Mouse (Mus musculus) granulocyte monocyte progenitor cell, adult 5-6 weeks (primary cell): ENCODE measurements around the gene Vdr. TPM values are rescaled to one million over a fixed set of nuclear protein-coding genes. Genes with fewer than 3 reads are reported as not detected.

ENCODE experiments used
- ATAC-seq: replicated peaks from 2 replicates; pipeline ENCODE4 v1.8.0; 2016; ENCODE audit warnings: mild to moderate bottlenecking, moderate TSS enrichment, inconsistent platforms; ENCODE audit not compliant: poor library complexity, severe bottlenecking
- total RNA-seq, 2 experiments: library from RNA; stranded (forward) in 1 of 2; stranded (reverse) in 1 of 2; fragments of 200-712, 200-1000 nt in 1 of 2; fragments of >200 nt in 1 of 2; fragmentation: Nextera tagmentation in 1 of 2; gene quantifications; 2 replicates each; pipeline ENCODE4 v1.2.3; 2014 to 2017

Vdr gene
- total RNA-seq, 2 experiments from 2014 or later, result 2.5 to 25.6 TPM

DNA sequence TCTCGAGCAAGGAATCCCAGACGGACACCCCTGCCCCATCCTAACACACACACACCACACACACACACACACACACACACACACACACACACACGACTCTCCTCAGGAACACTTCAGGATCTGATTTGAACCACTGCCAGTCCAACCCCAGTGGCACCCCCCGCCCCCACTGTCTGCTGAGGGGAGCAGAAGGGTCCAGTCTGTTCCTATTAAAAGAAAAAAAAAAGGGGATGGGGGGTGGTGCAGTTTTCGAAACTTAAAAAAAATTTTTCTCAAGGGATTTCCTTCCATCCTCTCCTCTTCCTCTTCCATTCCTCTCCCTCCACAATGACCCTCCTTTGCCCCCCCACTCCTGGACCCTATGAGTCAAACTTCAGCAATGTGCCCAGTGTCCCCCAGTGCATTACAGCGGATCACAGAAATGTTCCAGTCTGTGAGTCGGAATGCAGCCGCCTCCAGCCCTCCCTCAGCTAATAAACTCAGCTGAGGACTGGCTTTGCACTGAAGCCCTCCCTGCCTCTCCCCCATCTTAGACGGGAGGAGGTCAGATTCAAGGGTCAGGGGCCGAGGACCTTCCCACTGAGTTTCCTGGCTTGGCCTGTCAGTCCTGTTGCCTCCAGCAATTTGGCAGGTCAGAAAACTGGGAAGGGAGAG lies 78.3 kb downstream of the Vdr start:
- ATAC-seq, result no peak

DNA sequence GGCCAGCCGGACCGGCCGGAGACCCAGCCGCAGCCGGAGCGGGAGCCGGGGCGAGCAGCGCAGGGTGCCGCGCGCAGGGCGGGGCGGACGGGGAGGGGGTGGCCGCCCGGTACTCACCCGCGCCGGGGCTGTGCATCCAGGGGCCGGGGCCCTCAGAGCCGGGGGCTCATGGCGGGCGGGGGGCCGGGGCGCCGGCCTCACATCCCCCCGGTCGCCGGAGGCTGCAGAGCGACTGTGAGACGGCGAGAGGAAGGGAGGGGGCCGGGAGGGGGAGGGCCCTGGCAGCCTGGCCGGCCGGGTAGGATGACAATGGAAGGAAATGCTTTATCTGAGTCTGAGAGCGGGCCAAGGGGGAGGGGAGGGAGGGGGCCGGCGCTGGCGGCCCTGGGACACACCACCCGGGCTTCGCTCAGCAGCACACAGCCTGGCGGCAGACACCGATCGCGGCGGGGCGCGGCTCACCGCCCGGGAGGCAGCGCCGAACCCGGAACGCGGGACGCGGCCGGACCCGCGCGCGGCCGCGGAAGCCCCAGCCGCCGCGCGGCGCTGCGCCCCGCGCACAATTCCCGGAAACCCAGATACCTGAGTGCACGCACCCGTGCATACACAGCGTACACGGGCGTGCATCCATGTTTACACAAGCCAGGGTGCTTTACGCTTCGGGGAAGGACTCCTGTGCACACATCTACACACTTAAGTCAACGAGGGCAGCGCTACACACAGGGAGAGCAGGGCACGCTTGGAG lies 79.0 kb downstream of the Vdr start:
- peak; percentile 23; the same call in 1 of the 2 replicates for ATAC-seq

DNA sequence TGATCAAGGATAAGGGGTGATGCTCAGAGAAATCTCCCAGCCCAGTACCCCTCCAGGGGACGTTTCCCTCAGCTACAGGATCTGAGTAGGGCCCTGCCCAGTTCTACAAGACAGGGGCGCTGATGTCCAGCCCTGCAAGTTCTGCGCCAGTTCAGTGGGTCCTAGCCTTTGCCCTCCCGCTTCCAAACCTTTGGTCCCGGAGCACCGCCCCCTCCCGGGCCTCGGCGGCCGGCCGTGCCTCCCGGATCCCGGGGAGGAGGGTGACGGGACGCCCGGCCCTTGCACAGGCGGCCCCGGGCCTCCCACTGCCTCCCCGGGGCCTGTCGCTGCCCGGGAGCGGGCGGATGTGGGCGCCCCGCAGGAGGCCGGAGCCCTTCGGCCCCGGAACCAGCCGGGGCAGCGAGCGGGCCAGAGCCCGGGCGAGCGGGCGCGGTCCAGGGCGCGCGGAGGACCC lies 79.6 kb downstream of the Vdr start:
- ATAC-seq, result no peak; the same call in 1 of the 2 replicates

DNA sequence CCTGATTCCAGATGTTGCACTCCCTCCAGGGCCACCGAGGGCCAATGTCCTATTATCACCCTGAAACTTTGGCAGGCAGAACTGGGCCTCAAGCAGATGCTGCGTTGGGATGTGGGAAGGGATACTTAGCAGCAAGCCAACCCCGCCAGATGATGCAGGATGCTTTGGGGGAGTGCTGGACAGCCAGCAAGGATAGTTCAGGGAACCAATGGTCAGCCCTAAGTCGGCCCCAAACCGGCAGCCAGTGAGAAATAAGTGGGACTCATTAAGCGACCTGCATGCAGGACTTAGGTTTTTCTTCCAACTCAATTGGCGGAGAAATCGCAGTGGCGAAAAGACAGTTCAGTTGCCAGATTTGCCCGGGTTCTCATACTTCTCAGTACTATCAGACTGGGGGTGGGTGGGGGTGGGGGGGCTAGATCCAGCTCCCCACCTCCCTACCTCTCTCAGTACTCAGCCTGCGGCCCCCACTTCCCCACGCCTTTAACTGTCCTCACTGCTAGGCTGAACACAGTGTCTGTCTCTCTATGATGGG lies 80.1 kb downstream of the Vdr start:
- no peak for ATAC-seq

DNA sequence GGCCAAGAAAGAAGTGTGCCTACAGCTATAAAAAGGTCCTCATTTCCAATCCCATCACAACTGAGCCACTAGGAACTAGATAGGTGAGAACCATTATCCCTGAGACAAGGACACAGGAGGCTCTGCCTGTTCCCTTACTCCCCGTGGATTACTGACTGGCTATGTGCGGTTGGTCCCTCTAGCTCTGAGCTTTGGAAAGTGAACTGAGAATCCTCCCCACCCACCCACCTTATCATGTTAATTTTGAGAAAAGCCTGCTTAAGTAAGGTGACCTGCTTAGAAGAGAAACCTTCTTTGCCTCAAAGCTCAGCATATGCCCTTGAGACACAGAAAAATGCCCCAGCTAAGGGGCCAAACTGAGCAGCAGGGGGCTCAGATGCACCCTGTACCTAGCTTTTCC lies 81.0 kb downstream of the Vdr start:
- no peak for ATAC-seq

DNA sequence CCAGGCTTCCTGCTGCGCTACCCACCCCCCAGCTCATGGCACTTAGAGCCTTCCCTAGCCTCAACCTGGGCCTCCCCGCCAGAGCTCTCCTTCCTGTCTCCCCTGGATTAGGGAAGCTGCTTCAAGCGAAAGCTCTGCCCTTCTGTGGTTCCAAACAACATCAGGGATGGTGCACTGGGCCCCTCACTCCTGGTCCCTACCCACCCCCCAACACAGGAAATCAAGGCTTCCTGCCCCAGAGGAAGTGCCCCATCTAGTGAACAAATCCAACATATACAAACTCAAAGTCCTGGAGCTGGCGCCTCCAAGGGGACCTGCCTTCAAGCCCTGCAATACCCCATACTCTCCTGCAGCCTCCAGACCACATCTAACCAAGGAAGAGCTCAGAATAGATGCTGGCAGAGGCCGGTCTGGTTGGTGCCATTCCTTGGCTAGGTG lies 81.5 kb downstream of the Vdr start:
- peak; percentile 37 for ATAC-seq

DNA sequence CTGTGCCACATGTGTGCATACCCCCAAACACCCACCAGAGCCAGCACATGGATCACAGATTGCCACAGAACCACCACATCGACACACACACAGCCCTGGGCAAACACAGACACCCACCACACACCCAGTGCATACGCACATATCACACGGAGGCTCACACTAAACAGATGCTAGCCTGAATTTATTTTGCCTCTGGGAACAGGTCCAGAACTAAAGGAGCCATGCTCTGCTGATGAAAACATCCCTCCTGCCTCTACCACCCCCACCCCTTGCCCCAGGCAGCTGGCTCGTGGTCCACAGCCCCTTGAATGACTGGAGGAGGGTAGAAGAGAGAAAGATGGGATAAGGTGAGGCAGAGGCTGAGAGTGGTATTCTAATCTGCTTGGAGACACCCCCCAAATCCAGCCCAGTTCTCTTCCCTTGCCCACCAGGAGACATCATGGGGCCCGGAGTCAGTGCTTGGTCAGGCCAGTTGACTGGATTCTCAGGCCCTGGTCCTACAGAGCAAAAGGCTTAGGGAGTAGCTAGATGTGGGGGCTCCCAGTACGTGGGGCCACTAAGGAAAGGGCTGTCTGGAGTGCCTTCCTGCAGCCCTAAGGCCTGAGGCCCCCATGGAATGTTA lies 82.1 kb downstream of the Vdr start:
- ATAC-seq, result no peak

DNA sequence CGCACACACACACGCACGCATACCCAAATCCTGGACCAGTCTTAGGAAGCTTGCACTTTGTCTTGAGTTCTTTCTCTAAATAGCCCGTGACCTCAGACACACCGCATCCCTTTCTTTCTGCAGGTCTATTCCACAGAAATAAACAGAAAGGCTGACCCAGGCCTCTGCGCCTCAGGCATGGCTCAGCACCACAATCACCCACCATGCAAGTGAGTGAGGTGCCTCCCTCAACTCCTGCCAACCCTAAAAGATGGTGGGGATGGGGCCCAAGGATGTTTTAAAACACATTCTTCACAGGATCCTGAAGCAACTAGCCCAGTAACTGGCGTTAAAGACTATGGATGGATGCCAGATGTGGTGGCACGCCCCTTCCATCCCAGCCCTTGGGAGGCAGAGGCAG lies 83.0 kb downstream of the Vdr start:
- no peak for ATAC-seq

DNA sequence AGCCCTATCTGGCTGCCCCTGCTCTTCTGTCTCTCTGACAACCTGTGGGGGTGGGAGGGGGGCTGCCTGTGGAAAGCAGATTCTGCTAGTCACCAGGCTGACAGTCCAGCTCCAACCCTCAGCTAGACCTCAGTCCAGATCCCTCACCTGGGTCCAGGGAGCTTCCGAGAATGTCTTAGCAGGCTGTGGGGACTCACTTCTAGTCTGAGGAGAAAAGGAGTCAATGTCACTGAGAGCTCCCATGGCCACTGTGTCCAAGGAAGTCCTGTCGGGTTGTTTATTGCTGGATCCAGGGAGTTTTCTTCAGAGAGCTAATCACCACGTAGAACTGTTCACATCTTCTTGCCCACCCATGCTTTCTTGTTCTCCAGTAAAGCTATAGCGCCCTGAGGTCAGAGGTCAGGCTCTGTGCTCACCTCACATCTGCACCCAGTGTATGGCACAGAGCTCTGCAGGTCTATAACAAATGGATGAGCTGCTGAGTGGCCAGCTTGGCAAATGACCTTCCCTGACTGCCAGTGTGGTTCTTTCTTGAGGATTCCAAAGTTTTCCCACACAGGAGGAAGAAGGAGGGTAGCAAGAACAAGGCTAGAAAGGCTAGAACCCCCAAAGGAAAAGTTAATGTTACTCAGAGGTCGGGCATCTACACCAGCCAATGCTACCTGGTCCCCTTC lies 83.7 kb downstream of the Vdr start:
- ATAC-seq, result no peak

DNA sequence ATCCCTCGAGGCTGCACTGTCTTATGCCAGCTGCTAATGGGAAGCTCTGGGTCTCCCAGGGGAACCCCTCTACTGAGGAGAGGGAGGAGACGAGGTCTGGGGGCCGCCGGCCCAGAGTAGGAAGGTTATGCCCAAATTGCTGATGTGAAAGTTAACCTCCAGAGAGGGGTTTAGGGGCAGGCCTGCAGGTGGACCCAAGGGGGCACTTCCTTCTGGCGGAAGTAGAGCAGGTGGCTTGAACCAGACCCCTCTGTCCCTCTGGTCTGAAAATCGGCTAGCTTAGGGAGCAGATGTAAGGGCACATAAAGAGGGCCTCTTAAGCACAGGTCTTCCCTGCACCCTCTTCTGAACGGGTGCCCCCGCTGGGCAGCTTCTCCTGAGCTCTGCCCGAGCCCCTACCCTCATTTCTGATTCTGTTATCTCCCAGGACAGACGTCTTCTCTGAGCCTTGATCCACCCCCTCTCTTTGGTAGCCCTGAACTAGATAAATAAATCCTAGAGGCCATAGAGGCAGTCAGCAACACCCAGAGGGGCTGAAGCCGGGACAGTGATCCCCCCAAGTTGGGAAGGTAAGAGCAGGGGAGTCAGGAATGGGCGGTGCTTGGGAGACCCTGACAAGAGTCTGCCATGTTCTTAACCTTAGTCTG lies 84.4 kb downstream of the Vdr start:
- ATAC-seq, result no peak

DNA sequence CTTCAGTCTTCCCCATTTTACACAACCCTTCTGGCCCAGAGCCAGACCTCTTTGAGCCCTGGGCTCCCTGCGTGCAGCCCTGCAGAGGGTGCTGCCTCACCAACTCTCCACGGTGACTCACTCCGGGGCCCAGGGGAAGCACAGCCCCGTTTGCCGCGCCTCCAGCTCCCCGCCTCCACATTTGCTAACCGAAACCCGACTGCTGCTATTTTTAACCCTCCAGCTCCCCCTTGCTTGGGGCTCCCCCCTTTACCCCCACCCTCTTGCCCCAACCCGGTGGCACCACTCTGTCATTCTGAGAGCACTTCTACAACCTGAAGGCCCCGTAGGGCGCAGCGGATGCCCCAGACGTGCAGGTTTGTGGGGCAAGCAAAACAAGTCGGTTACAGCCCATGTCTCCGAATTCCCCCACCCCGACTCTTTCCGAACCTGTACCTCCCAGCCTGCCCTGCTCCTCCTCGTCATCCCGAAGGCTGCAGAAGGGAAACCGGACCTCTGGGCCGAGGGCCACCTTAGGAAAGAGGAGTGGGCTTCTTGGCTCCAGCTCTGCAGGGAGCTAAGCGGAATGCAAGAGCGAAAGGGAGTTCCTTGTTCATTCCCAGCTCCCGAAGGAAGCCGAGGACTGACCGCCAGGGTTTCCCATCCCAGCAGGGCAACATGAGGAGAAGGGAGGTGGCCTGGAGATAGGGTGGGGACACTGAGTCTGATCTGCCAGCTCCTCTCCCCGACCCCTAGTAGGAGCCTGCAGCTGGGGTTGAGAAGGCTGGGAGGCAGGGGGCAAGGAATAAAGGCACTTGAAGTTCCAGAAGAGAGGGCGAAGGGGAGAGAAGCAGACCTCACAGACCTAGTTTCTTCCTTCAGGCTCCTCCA lies 85.1 kb downstream of the Vdr start:
- peak; percentile 66 for ATAC-seq

DNA sequence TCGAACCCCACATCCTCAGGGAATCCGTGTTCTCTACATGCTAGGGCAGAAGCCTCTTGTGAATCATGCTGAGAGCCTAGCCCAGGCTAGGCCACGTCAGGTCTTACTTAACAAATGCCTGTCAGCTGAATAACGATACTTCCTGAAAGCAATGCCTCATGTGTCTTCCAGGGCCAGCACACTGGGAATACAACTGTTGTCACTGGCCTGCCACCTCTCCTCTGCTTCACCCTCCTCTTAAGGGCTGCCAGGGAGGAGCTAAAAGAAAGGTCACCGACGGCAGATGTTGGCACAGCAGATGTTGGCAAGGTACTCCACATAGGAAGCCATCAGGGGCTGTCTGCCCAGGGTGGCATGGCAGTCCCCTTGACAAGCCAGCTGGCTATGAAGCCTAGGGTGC lies 86.4 kb downstream of the Vdr start:
- ATAC-seq, result 0 out of 2 replicates have a peak, but pooled peaks have one; percentile 1

DNA sequence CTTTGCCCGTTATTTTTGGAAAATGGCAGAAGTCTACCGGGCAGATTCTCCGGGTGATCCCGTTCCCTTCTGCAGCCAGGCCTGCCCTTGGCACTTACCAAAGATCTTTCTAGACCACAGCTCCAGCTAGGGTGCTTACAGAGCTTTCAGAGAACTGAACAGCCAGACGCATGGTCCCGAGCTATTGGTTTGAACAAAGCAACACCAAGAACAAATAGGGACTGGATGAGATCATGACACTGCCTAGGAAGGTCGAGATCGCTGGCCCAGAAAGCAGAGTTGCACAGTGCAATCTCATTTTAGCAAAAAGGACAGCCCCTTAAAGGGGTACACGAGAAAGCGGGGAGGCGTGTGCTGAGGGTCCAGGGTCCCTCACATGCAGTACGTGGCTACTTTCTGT lies 87.0 kb downstream of the Vdr start:
- ATAC-seq, result no peak

DNA sequence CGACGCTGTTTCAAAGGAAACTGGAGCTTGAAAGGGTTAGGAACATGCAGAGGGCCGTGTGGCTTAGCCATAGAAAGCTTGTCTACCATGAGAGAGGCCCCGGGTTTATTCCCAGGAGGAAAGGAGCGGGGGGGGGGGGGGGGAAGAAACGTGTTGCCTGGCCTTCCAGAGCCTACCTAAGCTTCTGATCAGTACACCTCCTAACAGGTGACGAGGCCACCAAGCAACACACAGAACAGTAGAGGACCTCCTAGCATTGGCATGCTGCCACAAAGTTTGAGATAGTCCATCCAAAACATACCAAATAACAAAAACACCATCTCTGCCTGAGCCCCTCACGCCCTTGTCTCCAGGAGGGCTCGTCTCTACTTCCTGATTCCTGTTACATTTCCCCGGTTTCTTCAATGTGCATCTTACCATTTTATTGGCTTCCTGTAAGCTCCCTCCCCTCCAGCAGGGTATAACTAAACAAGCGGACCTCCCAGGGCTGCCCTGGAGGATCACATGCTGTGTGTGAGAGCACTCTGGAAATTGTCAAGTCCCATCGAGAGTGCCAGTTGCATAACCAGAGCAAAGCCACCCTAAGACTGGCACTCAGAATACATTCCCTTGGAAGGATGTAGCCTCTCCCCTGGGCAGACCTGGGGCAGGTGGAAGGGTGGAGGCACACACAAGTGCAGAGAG lies 87.7 kb downstream of the Vdr start:
- ATAC-seq, result peak; percentile 23

DNA sequence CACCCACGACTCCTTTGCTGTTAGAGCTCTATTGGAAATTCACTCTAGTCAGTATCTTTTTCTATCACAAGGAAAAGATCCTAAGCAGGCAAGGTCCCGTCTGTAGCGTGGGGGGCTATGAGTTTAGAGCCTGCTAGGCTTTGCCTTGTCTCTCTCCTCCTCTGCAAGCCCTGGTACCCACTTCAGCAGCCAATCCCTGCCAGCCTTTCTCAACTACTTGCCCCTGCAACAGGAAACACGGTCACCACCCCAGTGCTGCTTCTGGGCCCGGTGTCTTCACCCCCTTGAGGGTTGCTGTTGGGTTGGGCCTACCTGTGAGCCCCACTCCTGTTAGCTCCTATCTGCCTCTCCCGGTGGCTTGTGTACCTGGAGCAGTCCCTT lies 88.5 kb downstream of the Vdr start:
- ATAC-seq, result peak; percentile 18; the same call in 1 of the 2 replicates

DNA sequence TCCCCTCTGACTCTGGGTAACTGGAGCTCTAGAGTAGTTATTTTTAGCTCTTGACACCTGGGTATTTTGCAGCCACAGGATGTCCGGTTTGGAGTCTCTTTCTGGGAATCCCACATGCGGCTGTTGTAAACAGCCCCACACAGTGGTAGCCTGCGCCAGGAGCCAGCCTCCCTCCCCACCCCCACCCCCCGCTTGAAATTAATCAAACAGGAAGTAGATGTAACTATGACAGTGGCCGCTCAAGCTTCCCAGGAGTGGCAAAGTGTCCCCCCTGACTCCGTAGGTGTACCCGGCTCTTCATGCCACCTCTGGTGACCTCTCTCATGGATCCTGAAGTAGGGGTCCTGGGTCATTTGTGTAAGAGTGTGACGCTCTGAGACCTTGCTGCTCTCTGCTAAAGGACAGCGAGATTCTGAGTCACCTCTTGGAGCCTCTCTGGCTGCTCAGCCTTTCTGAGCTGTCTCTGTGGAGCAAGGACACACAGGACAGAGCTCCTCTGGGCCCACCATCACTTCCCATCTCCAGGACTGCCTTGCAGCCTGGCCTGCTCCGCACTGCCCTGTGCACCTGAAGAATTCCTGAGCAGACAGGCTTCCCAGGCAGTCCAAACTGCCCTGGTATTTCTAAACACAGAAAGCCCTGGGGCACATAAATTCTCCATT lies 89.0 kb downstream of the Vdr start:
- ATAC-seq, result peak; percentile 5

DNA sequence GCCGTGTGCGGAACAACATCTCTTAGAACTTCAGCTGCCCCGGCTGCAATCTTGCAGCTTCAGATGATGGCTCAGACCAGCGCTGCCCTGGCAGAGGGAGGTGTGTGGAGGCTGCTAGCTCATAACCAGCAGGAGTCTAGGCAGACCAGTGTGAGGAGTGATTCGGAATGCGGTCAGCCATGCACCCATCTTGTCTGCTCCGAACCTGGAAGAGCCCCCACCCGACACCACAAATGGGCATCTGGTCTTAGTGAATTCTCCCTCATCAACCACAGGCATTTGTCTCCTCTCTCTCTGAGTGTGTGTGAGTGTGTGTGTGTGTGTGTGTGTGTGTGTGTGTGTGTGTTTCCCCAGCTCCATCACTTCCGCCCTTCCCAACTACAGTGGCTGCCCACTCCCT lies 90.5 kb downstream of the Vdr start:
- no peak for ATAC-seq
